Mouse (Mus musculus): ENCODE data around the gene Palm2. TPM values are rescaled to one million over a fixed set of nuclear protein-coding genes. Genes with fewer than 3 reads are reported as not detected.
A peak's percentile ranks its signal among the peaks of the same experiment; 100 is the strongest.

The Palm2 gene
- polyA plus RNA-seq, 1 experiment = 75.2 TPM

- Histone ChIP-seq H3K27ac (ENCODE audit: insufficient read depth, low read length) (no peak overlapping the region), H3K4me1 (ENCODE audit: control insufficient read depth, insufficient read depth, low read length) (peaks cover 22% of the 10 kb centered on the region), H3K4me3 (ENCODE audit: insufficient read depth, low read length) (no peak overlapping the region)
- TF ChIP-seq POLR2A (IDR thresholded peaks at IDR 0.05; ENCODE audit: low read depth, low read length) (no peak), CTCF (IDR thresholded peaks at IDR 0.05; ENCODE audit: borderline replicate concordance, insufficient read depth, low read length) (no peak)
Measured at GRCm38 (mm10) chr4:57640971-57641370, 206.9 kb downstream of the Palm2 start.

DNA sequence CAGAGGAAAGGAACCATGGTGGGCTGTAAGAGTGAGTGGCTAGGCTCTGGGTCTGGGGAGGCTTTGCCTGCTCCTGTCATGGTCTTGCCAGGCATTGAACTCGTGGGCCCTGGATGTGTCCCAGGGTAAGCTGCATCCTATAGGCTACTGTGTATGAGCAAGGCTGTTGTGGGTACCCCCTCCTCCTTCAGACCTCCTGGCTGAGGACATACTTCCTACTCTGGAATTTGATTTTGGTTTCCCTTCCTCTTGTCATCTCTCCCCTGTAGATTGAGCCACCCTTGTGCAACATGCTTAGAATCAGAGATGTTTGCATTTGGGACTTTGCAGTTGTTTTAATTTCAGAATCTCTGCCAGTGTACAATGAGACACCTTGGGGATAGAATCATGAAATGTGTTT is 216.9 kb downstream of the Palm2 start:
- Histone ChIP-seq H3K4me1 (ENCODE audit: control insufficient read depth, insufficient read depth, low read length) (peaks cover 19% of the 10 kb centered on the region), H3K27ac (ENCODE audit: insufficient read depth, low read length) (no peak overlapping the region), H3K4me3 (ENCODE audit: insufficient read depth, low read length) (no peak overlapping the region)
- no peak for TF ChIP-seq POLR2A (IDR thresholded peaks at IDR 0.05; ENCODE audit: low read depth, low read length)
- TF ChIP-seq CTCF (IDR thresholded peaks at IDR 0.05; ENCODE audit: borderline replicate concordance, insufficient read depth, low read length) = no peak

GRCm38 (mm10) chr4:57651547-57651946 is 217.5 kb downstream of the Palm2 start:
- Histone ChIP-seq H3K4me3 (ENCODE audit: insufficient read depth, low read length) (no peak overlapping the region), H3K4me1 (ENCODE audit: control insufficient read depth, insufficient read depth, low read length) (peaks cover 15% of the 10 kb centered on the region), H3K27ac (ENCODE audit: insufficient read depth, low read length) (peak overlapping the region; percentile 59)
- TF ChIP-seq CTCF (IDR thresholded peaks at IDR 0.05; ENCODE audit: borderline replicate concordance, insufficient read depth, low read length) (no peak), POLR2A (IDR thresholded peaks at IDR 0.05; ENCODE audit: low read depth, low read length) (no peak)

DNA sequence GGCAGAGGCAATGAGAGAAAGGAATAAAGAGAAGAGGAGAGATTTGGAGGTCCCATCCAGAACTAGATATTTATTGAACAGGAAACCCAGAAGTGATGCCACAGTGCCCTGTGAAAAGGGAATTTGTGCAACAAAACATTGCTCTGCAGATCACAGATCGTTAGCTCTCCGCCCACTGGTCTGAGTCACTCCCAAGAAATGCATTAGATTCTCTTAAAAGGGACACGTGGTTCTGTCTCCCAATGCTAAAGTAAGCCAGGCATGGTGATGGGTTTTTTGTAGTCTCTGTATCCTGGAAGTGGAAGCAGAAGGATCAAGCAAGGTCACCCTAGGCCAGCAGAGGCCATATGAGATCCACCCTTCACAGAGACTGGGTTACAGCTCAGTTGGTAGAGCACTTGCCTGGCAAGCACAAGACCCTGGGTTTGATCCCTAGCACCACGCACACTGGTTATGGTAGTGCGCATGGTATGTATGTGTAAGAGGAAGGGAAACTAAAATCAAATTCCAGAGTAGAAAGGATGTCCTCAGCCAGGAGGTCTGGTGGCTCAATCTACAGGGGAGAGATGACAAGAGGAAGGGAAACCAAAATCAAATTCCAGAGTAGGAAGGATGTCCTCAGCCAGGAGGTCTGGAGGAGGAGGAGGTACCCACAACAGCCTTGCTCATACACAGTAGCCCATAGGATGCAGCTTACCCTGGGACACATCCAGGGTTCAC is 218.3 kb downstream of the Palm2 start:
- TF ChIP-seq POLR2A (IDR thresholded peaks at IDR 0.05; ENCODE audit: low read depth, low read length) (no peak), CTCF (IDR thresholded peaks at IDR 0.05; ENCODE audit: borderline replicate concordance, insufficient read depth, low read length) (no peak)

DNA sequence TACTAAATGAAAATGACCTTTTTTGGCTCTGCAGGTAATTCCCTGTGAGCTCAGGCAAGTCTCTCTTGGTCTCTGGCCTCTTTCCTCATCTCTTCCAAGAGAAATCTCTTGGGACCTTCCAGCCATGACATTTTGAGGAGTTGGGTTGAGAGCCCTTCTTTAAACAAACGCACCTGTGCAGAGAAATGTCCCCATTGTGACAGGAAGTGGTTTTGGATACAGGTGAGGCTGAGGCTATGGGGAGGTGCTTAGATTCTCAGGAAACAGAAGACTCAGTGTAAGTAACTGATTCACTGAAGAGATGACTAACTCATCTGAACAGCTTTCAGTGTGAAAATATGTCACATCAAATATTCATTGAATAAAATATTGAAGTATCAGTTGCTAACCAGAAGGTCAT is 221.9 kb downstream of the Palm2 start:
- H3K4me3 ChIP-seq (ENCODE audit: insufficient read depth, low read length) = no peak overlapping the region
- no peak overlapping the region for H3K27ac ChIP-seq (ENCODE audit: insufficient read depth, low read length)
- H3K4me1 ChIP-seq (ENCODE audit: control insufficient read depth, insufficient read depth, low read length) = peaks cover 14% of the 10 kb centered on the region
- TF ChIP-seq CTCF (IDR thresholded peaks at IDR 0.05; ENCODE audit: borderline replicate concordance, insufficient read depth, low read length) (no peak), POLR2A (IDR thresholded peaks at IDR 0.05; ENCODE audit: low read depth, low read length) (no peak)

More for the DNA sequence above, 218.3 kb downstream of the Palm2 start:
- Histone ChIP-seq H3K4me3 (ENCODE audit: insufficient read depth, low read length) (no peak overlapping the region), H3K4me1 (ENCODE audit: control insufficient read depth, insufficient read depth, low read length) (peaks cover 15% of the 10 kb centered on the region), H3K27ac (ENCODE audit: insufficient read depth, low read length) (peak overlapping the region; percentile 89)

GRCm38 (mm10) chr4:57656388-57656787 is 222.3 kb downstream of the Palm2 start:
- Histone ChIP-seq H3K4me3 (ENCODE audit: insufficient read depth, low read length) (no peak overlapping the region), H3K27ac (ENCODE audit: insufficient read depth, low read length) (no peak overlapping the region), H3K4me1 (ENCODE audit: control insufficient read depth, insufficient read depth, low read length) (peaks cover 12% of the 10 kb centered on the region)
- TF ChIP-seq POLR2A (IDR thresholded peaks at IDR 0.05; ENCODE audit: low read depth, low read length) = no peak
- TF ChIP-seq CTCF (IDR thresholded peaks at IDR 0.05; ENCODE audit: borderline replicate concordance, insufficient read depth, low read length) = no peak

GRCm38 (mm10) chr4:57656861-57657260 is 222.8 kb downstream of the Palm2 start:
- Histone ChIP-seq H3K4me3 (ENCODE audit: insufficient read depth, low read length) (no peak overlapping the region), H3K4me1 (ENCODE audit: control insufficient read depth, insufficient read depth, low read length) (peaks cover 8% of the 10 kb centered on the region), H3K27ac (ENCODE audit: insufficient read depth, low read length) (no peak overlapping the region)
- TF ChIP-seq POLR2A (IDR thresholded peaks at IDR 0.05; ENCODE audit: low read depth, low read length) = no peak
- no peak for TF ChIP-seq CTCF (IDR thresholded peaks at IDR 0.05; ENCODE audit: borderline replicate concordance, insufficient read depth, low read length)

- H3K4me3 ChIP-seq (ENCODE audit: insufficient read depth, low read length) = no peak overlapping the region
- no peaks in the 10 kb centered on the region for H3K4me1 ChIP-seq (ENCODE audit: control insufficient read depth, insufficient read depth, low read length)
- H3K27ac ChIP-seq (ENCODE audit: insufficient read depth, low read length) = no peak overlapping the region
- TF ChIP-seq CTCF (IDR thresholded peaks at IDR 0.05; ENCODE audit: borderline replicate concordance, insufficient read depth, low read length) = no peak
- no peak for TF ChIP-seq POLR2A (IDR thresholded peaks at IDR 0.05; ENCODE audit: low read depth, low read length)
Measured at GRCm38 (mm10) chr4:57660470-57660869, 226.4 kb downstream of the Palm2 start.

DNA sequence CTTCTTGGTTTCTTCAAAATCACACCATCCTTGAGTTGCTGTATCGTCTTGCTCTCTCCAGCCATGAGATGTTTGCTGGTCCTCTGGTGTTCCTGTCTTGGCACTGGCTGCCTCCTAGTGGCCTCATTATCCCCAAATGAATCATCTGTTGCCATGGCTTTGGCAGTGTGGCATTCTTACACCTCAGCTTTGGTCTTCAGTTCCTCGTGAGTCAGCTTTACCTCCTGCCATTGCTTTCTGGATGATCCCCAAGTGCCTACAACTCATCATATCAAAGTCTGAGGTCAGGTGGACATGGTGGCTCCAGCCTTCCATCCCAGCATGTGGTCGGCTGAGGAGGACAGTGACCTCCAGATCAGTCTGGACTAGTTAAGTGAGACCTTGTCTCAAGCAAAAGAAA is 232.1 kb downstream of the Palm2 start:
- Histone ChIP-seq H3K4me1 (ENCODE audit: control insufficient read depth, insufficient read depth, low read length) (peaks cover 4% of the 10 kb centered on the region; the same call in 1 of the 2 replicates), H3K27ac (ENCODE audit: insufficient read depth, low read length) (no peak overlapping the region), H3K4me3 (ENCODE audit: insufficient read depth, low read length) (no peak overlapping the region)
- TF ChIP-seq POLR2A (IDR thresholded peaks at IDR 0.05; ENCODE audit: low read depth, low read length) (no peak), CTCF (IDR thresholded peaks at IDR 0.05; ENCODE audit: borderline replicate concordance, insufficient read depth, low read length) (no peak)

DNA sequence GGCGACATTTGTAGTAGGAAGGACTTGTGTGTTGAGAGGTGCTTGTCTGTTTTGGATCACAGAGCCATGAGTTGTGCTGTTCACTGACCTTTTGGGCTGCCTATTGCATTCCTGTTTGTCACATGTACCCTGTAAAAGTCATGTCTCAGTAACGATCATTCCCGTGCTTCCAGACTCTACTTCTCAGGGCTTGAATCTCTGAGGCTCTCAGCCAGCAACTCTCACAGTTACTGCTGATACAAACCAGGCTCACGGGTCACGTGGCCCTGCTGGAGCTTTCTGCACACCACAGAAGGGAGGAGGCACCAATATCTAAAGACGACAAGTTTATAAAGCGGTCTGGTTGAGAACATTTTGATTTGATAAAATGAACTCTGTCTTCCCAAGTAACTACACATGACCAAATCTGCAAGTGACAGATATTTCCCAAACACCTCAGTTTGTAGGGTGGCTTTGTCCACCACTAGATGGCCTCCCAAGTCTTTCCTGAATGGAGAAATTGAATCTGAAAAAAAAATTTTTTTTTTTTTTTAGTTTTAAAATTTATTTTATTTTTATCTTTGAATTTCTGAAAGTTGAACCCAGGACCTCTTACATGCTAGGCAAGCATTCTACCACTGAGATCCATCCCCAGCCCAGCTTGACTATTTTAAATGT is 236.9 kb downstream of the Palm2 start:
- Histone ChIP-seq H3K4me1 (ENCODE audit: control insufficient read depth, insufficient read depth, low read length) (peaks cover 15% of the 10 kb centered on the region), H3K27ac (ENCODE audit: insufficient read depth, low read length) (no peak overlapping the region), H3K4me3 (ENCODE audit: insufficient read depth, low read length) (no peak overlapping the region)
- no peak for TF ChIP-seq POLR2A (IDR thresholded peaks at IDR 0.05; ENCODE audit: low read depth, low read length)
- TF ChIP-seq CTCF (IDR thresholded peaks at IDR 0.05; ENCODE audit: borderline replicate concordance, insufficient read depth, low read length) = no peak

All from embryonic fibroblast, embryonic 13.5 days (primary cell).